Mouse (Mus musculus) left cerebral cortex, postnatal 36 days (tissue): ENCODE data around the gene Sptssb. TPM values are rescaled to one million over a fixed set of nuclear protein-coding genes. Genes with fewer than 3 reads are reported as not detected.

ENCODE experiments used
- DNase-seq, 2 experiments: peaks; one replicate each; pipeline ENCODE4 v3.0.0; 2021 to 2022; ENCODE audit warnings: low spot score in 2 of 2, mixed read lengths in 1 of 2
- intact Hi-C: fragments of 180-260 bp; cut with DNase I; formaldehyde crosslinking; loops from one replicate; pipeline ENCODE4 v1.15.1; 2025
- total RNA-seq, 2 experiments: library from RNA; stranded (reverse); gene quantifications; 2 replicates each; pipeline ENCODE4 v1.2.3; 2021

Sptssb gene
- total RNA-seq, 2 experiments from 2014 or later: 4.1 to 4.5 TPM

- intact Hi-C loops: no loop called here
Measured at GRCm38 (mm10) chr3:69860589-69861521, 1.1 kb upstream of the Sptssb start.

GRCm38 (mm10) chr3:69839485-69839884 lies 20.3 kb downstream of the Sptssb start:
- intact Hi-C loops: no loop called here
- DNase-seq: no peak

More at GRCm38 (mm10) chr3:69860589-69861521, 1.1 kb upstream of the Sptssb start:
- DNase-seq: peak; percentile 66 to 69

GRCm38 (mm10) chr3:69829532-69829931 lies 30.2 kb downstream of the Sptssb start:
- DNase-seq: no peak
- intact Hi-C loops: no loop called here

GRCm38 (mm10) chr3:69824536-69824935 lies 35.2 kb downstream of the Sptssb start:
- intact Hi-C loops: no loop called here
- no peak for DNase-seq

GRCm38 (mm10) chr3:69820614-69821013 lies 39.1 kb downstream of the Sptssb start:
- intact Hi-C loops: no loop called here
- no peak for DNase-seq

GRCm38 (mm10) chr3:69819851-69820200 lies 39.9 kb downstream of the Sptssb start:
- intact Hi-C loops: no loop called here
- DNase-seq: no peak

GRCm38 (mm10) chr3:69819146-69819850 lies 40.4 kb downstream of the Sptssb start:
- no peak for DNase-seq
- intact Hi-C loops: no loop called here

- no peak for DNase-seq
Measured at GRCm38 (mm10) chr3:69818466-69818865, 41.3 kb downstream of the Sptssb start.

GRCm38 (mm10) chr3:69816547-69816946 lies 43.2 kb downstream of the Sptssb start:
- intact Hi-C loops: no loop called here

More at GRCm38 (mm10) chr3:69818466-69818865, 41.3 kb downstream of the Sptssb start:
- intact Hi-C loops: no loop called here

GRCm38 (mm10) chr3:69813005-69813695 lies 46.6 kb downstream of the Sptssb start:
- intact Hi-C loops: no loop called here
- DNase-seq: no peak

More at GRCm38 (mm10) chr3:69816547-69816946, 43.2 kb downstream of the Sptssb start:
- no peak for DNase-seq

GRCm38 (mm10) chr3:69812442-69812841 lies 47.3 kb downstream of the Sptssb start:
- DNase-seq: no peak
- intact Hi-C loops: no loop called here

GRCm38 (mm10) chr3:69808479-69808878 lies 51.3 kb downstream of the Sptssb start:
- no peak for DNase-seq
- intact Hi-C loops: no loop called here

GRCm38 (mm10) chr3:69803137-69803536 lies 56.6 kb downstream of the Sptssb start:
- intact Hi-C loops: no loop called here
- no peak for DNase-seq

- no peak for DNase-seq
- intact Hi-C loops: no loop called here
Measured at GRCm38 (mm10) chr3:69800829-69801384, 58.8 kb downstream of the Sptssb start.

- DNase-seq: no peak
- intact Hi-C loops: no loop called here
Measured at GRCm38 (mm10) chr3:69799096-69799495, 60.6 kb downstream of the Sptssb start.

GRCm38 (mm10) chr3:69797969-69798368 lies 61.8 kb downstream of the Sptssb start:
- no peak for DNase-seq
- intact Hi-C loops: no loop called here

- intact Hi-C loops: no loop called here
Measured at GRCm38 (mm10) chr3:69797533-69797932, 62.2 kb downstream of the Sptssb start.

GRCm38 (mm10) chr3:69792823-69793417 lies 66.8 kb downstream of the Sptssb start:
- no peak for DNase-seq
- intact Hi-C loops: no loop called here

More at GRCm38 (mm10) chr3:69797533-69797932, 62.2 kb downstream of the Sptssb start:
- no peak for DNase-seq

GRCm38 (mm10) chr3:69779246-69779796 lies 80.4 kb downstream of the Sptssb start:
- DNase-seq: no peak
- intact Hi-C loops: no loop called here
